Mouse (Mus musculus): ENCODE results near the gene S100a1. TPM values are rescaled to one million over a fixed set of nuclear protein-coding genes. Genes with fewer than 3 reads are reported as not detected.

Gene S100a1
- total RNA-seq, 2 experiments from 2014 or later: 777 to 804 TPM

DNA sequence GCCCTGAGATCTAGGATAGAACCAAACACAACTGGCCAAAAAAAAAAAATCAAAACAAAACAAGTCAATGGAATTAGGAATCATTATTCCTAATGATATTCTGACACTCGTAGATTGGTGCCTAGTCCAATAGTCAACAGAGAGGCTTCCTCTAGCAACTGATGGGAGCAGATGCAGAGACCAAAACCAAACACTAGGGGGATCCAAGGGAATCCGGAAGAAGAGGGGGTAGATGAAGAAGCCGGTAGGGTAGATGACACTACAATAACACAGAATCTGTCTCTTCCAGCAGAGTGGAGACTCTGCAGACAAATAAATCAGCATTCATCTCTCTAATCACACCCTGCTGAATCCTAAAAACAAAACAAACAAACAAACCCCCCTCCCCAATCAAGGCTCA, 42.0 kb downstream of the S100a1 start:
- DNase-seq (ENCODE audit: low spot score): no peak
- intact Hi-C loops (cut with DNase I): no loop called here

DNA sequence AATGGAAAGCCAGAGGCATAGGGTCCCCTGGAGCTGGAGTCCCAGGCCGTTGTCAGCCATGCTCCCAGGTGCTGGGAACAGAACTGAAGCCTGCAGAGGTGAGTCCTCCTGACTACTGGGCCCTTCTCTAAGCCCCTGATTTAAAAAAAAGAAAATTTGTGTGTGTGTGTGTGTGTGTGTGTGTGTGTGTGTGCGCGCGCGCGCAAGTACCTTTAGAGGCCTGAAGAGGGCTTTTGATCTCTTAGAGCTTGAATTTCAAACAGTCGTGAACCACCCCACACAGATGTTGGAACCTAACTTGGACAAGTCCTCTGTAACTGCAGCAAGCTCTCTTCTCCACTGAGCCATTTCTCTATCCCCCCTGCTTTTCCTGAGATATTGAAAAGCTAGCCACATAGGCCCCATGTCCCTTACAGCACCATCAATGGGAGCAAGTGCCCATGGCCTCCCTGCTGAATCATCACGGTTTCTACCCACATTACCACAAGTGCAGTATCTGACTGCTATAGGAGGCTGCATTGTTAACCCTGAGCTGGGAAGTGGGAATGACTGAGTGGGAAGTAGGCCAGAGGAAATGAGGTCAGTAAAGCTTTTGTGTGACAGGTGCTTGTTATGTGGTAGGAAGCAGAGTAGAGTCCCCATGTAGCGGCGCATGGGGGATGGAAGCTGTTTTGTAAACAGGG, 46.4 kb downstream of the S100a1 start:
- no peak for DNase-seq (ENCODE audit: low spot score)

DNA sequence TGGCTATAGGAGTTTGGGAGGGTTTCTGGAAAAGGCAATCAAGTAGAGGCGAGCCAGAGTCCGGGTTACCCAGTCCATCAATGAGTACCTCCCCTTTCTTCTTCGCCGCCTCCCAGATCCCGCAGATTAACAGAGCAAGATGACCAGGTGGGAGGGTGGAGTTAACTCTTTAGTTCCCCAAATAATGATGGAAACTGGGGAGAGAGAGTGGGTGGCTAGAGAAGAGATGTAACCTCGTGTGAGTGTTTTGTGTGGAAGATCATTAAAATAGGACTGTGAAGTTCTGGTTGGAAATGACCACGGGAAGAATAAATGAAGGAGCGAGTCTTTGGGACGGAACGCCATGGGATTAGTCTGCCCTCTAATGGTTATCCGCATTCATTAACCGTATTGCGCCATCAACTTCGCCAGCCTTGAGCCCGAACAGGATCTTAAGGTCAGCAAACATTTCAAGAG, 47.9 kb downstream of the S100a1 start:
- DNase-seq (ENCODE audit: low spot score): peak; percentile 48
- intact Hi-C loops (cut with DNase I): loop anchor here (1.0 to 5.0 kb wide), 2 partner anchors 34 to 54 kb away; partner anchors contain the start of gene Ints3

More for the DNA sequence above, 46.4 kb downstream of the S100a1 start:
- intact Hi-C loops (cut with DNase I): loop anchor here (5.0 kb wide), 1 partner anchor 35 kb away; the partner anchor contains the start of gene Ints3

DNA sequence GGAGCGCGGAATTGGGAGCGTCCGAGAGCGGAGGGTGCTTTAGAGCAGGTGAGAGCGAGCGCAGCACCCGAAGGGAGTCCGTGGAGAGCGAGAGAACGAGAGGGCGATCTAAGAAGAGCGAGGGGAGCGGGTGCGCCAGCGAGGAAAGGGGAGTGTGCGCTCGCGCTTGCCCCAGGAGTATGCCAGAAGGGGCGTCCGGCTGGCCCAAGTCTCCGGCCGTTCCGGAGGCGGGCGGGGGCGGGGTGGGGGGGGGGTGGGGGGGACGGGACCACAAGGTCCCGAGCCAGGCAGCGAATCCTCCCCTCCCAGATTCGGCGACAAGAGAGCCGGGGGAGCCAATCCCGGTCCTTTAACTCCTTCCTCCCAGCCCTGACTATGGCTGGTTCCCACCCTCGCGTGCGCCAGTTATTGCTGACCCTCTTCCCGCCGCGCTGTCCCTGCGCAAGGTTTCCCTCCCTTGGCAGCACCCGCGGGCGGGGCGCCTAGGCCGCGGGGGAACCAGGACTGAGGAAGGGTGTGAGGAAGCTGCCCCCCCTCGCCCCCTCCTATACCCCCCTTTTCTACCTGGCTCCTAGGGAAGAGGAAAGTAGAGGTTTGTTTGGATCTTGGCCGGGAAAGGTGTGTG, 48.4 kb downstream of the S100a1 start, which contains the start of gene Npr1:
Gene Npr1 (minus strand): TSS at position 181 of the 625 bp plus-strand sequence.
- intact Hi-C loops (cut with DNase I): loop anchor here (1.0 to 5.0 kb wide), 2 partner anchors 33 to 53 kb away; partner anchors contain the start of gene Ints3

DNA sequence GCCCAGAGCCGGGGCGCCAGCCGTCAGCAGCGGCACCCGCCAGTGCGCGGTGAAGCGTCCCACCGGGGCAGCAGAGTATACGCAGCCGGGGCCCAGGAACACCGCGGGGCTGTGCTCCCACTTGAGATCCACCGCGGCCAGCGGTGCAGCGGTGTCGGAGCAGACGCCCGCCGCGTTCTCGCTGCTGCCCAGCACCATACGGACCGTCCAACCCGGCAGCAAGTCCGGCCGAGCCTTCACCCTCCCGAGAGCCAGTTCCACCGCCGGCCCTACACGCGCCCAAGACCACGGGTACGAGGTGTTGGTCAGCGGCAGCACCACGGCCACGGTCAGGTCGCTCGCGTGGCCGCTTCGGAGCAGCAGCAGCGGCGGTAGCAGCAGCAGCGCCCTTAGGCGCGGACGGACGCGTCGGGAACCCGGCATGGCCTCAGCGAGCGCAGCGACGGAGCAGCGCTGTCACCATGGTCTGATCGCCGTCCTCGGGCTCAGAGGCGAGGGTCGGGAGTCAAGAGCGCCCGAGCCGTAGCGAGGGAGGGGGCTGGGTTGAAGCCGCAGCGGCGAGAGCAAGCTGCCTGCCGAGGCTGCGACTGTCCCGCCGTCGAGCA, 49.0 kb downstream of the S100a1 start:
- intact Hi-C loops (cut with DNase I): loop anchor here (5.0 kb wide), 1 partner anchor 33 kb away; the partner anchor contains the start of gene Ints3
- no peak for DNase-seq (ENCODE audit: low spot score)

More for the DNA sequence above, 48.4 kb downstream of the S100a1 start, which contains the start of gene Npr1:
- DNase-seq (ENCODE audit: low spot score): peak; percentile 40

DNA sequence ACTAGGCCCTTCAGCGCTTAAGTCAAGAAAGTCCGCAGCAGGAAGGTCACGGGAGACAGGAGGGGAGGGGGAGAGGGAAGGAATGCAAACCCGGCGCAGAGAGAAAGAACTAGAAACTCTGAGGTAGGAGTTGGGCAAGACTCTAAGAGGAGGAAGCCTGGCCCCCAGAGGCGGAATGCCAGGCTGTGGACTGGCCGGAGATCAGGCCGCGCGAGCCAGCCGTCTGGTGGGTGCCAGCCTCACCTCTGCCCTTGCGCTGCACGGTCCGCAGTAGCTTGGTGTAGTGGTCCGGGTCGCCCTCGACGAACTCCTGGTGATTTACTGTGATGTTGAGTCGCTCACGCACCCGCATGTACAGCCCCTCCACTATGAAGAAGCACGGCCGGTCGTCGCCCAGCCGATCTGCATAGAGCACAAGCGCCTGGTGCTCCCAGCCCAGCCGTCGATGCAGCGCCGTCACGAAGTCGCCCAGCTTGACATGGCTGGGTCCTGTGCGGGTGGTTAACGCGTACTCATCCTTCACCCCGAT, 49.6 kb downstream of the S100a1 start:
- no peak for DNase-seq (ENCODE audit: low spot score)
- intact Hi-C loops (cut with DNase I): loop anchor here (5.0 kb wide), 1 partner anchor 32 kb away; the partner anchor contains the start of gene Ints3

DNA sequence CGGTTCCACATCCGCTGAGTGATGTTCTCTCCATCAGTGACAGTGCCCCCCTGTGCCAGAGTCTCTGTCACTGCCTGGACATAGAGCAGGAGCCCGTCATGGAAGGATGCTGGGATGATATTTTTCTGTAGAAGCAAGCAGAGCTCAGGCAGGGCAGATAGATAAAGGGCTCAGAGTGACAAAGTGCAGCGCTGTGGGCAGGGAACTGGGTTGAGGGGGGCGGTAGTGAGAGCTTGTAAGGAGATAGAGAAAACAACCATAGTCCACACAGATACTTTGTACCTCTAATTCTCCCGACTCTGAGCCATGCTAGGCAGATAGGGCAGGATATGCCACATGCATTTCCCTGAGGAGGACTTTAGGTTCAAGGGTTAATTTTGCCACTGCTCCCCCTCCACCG, 51.6 kb downstream of the S100a1 start:
- DNase-seq (ENCODE audit: low spot score): no peak
- intact Hi-C loops (cut with DNase I): loop anchor here (2.0 kb wide), 1 partner anchor 14 kb away; no protein-coding TSS in a partner anchor

DNA sequence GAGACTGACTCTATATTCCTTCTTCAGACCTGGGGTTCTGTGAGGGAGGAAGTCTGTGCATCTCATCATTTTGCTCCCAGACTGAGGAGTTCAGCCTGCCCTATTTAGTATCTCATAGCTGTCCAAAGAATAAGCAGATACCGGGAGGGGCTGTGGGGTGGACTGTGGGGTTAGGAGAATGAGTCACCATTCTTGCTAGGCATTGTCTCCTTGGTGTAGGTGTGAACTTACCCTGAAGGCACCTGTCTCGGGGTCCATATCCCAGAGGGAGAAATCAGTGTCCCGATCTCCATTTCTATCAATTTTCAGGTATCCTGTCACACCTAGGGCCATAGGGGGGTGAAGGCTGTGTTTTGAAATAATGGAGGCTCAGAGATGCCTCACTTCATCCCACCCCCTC, 52.3 kb downstream of the S100a1 start:
- intact Hi-C loops (cut with DNase I): loop anchor here (2.0 kb wide), 1 partner anchor 13 kb away; no protein-coding TSS in a partner anchor
- no peak for DNase-seq (ENCODE audit: low spot score)

Other genes starting within 250 kb of the S100a1 start
- 10 to 100 TPM; 31.9 to 33.4 TPM for gene Dennd4b, start 249.2 kb downstream of the S100a1 start, total RNA-seq (2021)
- 10 to 100 TPM; 42.8 to 43.6 TPM for gene Gatad2b, start 221.2 kb downstream of the S100a1 start, total RNA-seq (2021)
- 1 to 10 TPM in 1 of 2 experiments, under 1 TPM in 1; 0.78 to 1.4 TPM for gene Slc27a3, start 124.5 kb downstream of the S100a1 start, total RNA-seq (2021)
- gene Ints3, start 80.8 kb downstream of the S100a1 start, total RNA-seq (2021): 10 to 100 TPM; 25.2 to 26.9 TPM
- gene Npr1, start 48.5 kb downstream of the S100a1 start, total RNA-seq (2021): 10 to 100 TPM; 17.2 to 18.8 TPM
- 10 to 100 TPM; 31.5 to 33.4 TPM for gene Ilf2, start 38.3 kb downstream of the S100a1 start, total RNA-seq (2021)
- gene Snapin, start 23.4 kb downstream of the S100a1 start, total RNA-seq (2021): 10 to 100 TPM; 59.5 to 62.6 TPM
- 100 to 1,000 TPM; 100 to 113 TPM for gene Chtop, start 4.9 kb downstream of the S100a1 start, total RNA-seq (2021)
- gene S100a13, start within 50 bp of the S100a1 start, total RNA-seq (2021): 10 to 100 TPM; 27.1 to 29.7 TPM
- under 1 TPM; 0.23 to 0.48 TPM for gene S100a14, start 12.5 kb upstream of the S100a1 start, total RNA-seq (2021)
- gene S100a16, start 22.9 kb upstream of the S100a1 start, total RNA-seq (2021): 10 to 100 TPM; 71.3 to 74.7 TPM
- not detected for gene S100a3, start 46.2 kb upstream of the S100a1 start, total RNA-seq (2021)
- not detected for gene S100a2, start 75.9 kb upstream of the S100a1 start, total RNA-seq (2021)
- gene Gm42674, start 87.5 kb upstream of the S100a1 start, total RNA-seq (2021): not detected
- gene S100a4, start 89.4 kb upstream of the S100a1 start, total RNA-seq (2021): 10 to 100 TPM in 1 of 2 experiments, 1 to 10 TPM in 1; 8.0 to 11.2 TPM
- gene S100a5, start 94.1 kb upstream of the S100a1 start, total RNA-seq (2021): not detected
- 10 to 100 TPM; 70.8 to 84.4 TPM for gene S100a6, start 98.5 kb upstream of the S100a1 start, total RNA-seq (2021)
- gene S100a7a, start 139.6 kb upstream of the S100a1 start, total RNA-seq (2021): under 1 TPM; 0.28 to 0.60 TPM
- gene S100a8, start 154.6 kb upstream of the S100a1 start, total RNA-seq (2021): 1 to 10 TPM in 1 of 2 experiments, under 1 TPM in 1; 0.61 to 1.6 TPM
- 1 to 10 TPM; 1.3 to 1.5 TPM for gene S100a9, start 181.3 kb upstream of the S100a1 start, total RNA-seq (2021)
- gene Pglyrp4, start 212.5 kb upstream of the S100a1 start, total RNA-seq (2021): not detected

Data from heart, postnatal 25 days (tissue).